ENCODE assay signal across 24 mouse cellular contexts in the genomic region with DNA sequence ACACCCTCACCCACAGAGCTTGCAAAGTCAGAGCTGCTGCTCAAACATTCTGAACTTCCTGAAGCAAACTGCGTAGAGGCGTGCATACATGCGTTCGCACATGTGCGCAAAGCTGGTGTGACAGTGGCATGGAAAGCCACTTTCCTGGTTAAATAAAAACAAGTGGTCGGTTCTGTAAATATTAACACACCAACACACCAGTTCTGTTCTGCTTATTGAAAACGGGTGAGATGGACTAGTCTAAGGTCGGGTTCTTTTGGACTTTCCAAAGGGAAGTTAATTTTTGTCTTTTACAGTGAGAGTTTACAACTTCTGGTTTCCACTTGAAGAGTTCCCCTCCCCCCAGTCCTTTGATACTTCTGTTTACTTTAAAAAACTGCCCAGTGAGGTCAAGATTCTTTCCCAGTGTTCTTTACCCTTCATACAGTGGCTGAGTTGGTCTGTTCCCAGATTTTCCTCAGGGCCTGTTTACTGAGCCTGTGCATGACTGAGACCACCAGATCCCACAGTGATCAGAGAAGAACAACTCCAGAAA. TPM values are rescaled to one million over a fixed set of nuclear protein-coding genes. Genes with fewer than 3 reads are reported as not detected.
DNase-seq lines count a peak whose midpoint lies in the region; ATAC-seq and TF ChIP-seq lines count a peak whose summit lies in the region.
"Had no signal": no experiment of that assay in that cellular context is flagged by ENCODE, and none has a peak within 500 bp of the region (broad histone marks: within the 10 kb centered on the region; RNA-seq: fewer than 3 reads in every experiment).

No protein-coding gene starts in this region.

- H3K4me2 ChIP-seq in intestine, embryonic 15.5 days (replicated peaks), result no peak overlapping the region
- no peak overlapping the region for H3K4me2 ChIP-seq in intestine, postnatal 0 days (replicated peaks; ENCODE audit: low read depth)
- H3K4me2 ChIP-seq in kidney, embryonic 15.5 days, result no peak overlapping the region
- H3K4me2 ChIP-seq: heart, embryonic 13.5 days; hindbrain, embryonic 12.5 days; limb, embryonic 15.5 days had no signal

- no peak overlapping the region for H3K4me3 ChIP-seq in intestine, embryonic 15.5 days (replicated peaks)
- H3K4me3 ChIP-seq in intestine, postnatal 0 days (ENCODE audit: low read depth, low read length), result no peak overlapping the region
- H3K4me3 ChIP-seq in kidney, embryonic 15.5 days (replicated peaks), result no peak overlapping the region
- H3K4me3 ChIP-seq: forebrain, embryonic 10.5 days; heart, adult 2 months; heart, embryonic 13.5 days; hindbrain, embryonic 12.5 days; left cerebral cortex, adult 2 months; limb, embryonic 15.5 days; midbrain, embryonic 10.5 days had no signal

- H3K27ac ChIP-seq in intestine, embryonic 15.5 days, result no peak overlapping the region
- no peak overlapping the region for H3K27ac ChIP-seq in intestine, postnatal 0 days (ENCODE audit: low read depth, low read length)
- peak overlapping the region; percentile 78 for H3K27ac ChIP-seq in kidney, embryonic 15.5 days
- H3K27ac ChIP-seq: forebrain, embryonic 10.5 days; heart, adult 2 months; heart, embryonic 13.5 days; hindbrain, embryonic 12.5 days; left cerebral cortex, adult 2 months; limb, embryonic 15.5 days; liver, embryonic 14.5 days; macrophage; midbrain, embryonic 10.5 days had no signal

- no peaks in the 10 kb centered on the region for H3K9me3 ChIP-seq in intestine, embryonic 15.5 days
- H3K9me3 ChIP-seq in intestine, postnatal 0 days (ENCODE audit: control insufficient read depth), result no peaks in the 10 kb centered on the region
- no peaks in the 10 kb centered on the region for H3K9me3 ChIP-seq in kidney, embryonic 15.5 days (replicated peaks)
- H3K9me3 ChIP-seq: forebrain, embryonic 10.5 days; heart, embryonic 13.5 days; hindbrain, embryonic 12.5 days; limb, embryonic 15.5 days; midbrain, embryonic 10.5 days had no signal

- no peak for TF ChIP-seq CTCF in intestine, postnatal 0 days (IDR thresholded peaks at IDR 0.05; ENCODE audit: low read depth)

- H3K36me3 ChIP-seq in intestine, embryonic 15.5 days, result no peaks in the 10 kb centered on the region
- no peaks in the 10 kb centered on the region for H3K36me3 ChIP-seq in intestine, postnatal 0 days (ENCODE audit: control insufficient read depth, insufficient read depth)
- H3K36me3 ChIP-seq in kidney, embryonic 15.5 days, result no peaks in the 10 kb centered on the region
- H3K36me3 ChIP-seq: forebrain, embryonic 10.5 days; heart, embryonic 13.5 days; hindbrain, embryonic 12.5 days; limb, embryonic 15.5 days; midbrain, embryonic 10.5 days had no signal

- intact Hi-C loops in heart, postnatal 36 days (cut with DNase I), result no loop called here

- DNase-seq in kidney, adult 11 months, result peak; percentile 72
- peak; percentile 53 to 91 for DNase-seq in kidney, postnatal 36 days
- no peak for DNase-seq in testis, postnatal 10 days (ENCODE audit: low spot score)
- DNase-seq in heart, postnatal 36 days, result no peak
- no peak for DNase-seq in cerebellum, postnatal 10 days
- DNase-seq: adrenal gland, adult 2 months; cerebellum, adult 18-20 months; cerebellum, postnatal 25 days; gastrocnemius, postnatal 14 days; heart, adult 2 months; heart, postnatal 14 days; thymus, postnatal 4 days had no signal

- no peaks in the 10 kb centered on the region for H3K4me1 ChIP-seq in intestine, embryonic 15.5 days (replicated peaks)
- H3K4me1 ChIP-seq in intestine, postnatal 0 days (replicated peaks; ENCODE audit: control insufficient read depth, insufficient read depth, low read length), result no peaks in the 10 kb centered on the region
- H3K4me1 ChIP-seq in kidney, embryonic 15.5 days, result peaks cover 17% of the 10 kb centered on the region
- H3K4me1 ChIP-seq: forebrain, embryonic 10.5 days; heart, embryonic 13.5 days; hindbrain, embryonic 12.5 days; limb, embryonic 15.5 days; midbrain, embryonic 10.5 days had no signal

- no peaks in the 10 kb centered on the region for H3K27me3 ChIP-seq in intestine, embryonic 15.5 days (replicated peaks)
- no peaks in the 10 kb centered on the region for H3K27me3 ChIP-seq in intestine, postnatal 0 days (replicated peaks; ENCODE audit: control insufficient read depth, insufficient read depth, low read length)
- H3K27me3 ChIP-seq in kidney, embryonic 15.5 days, result no peaks in the 10 kb centered on the region
- H3K27me3 ChIP-seq: heart, embryonic 13.5 days; hindbrain, embryonic 12.5 days; limb, embryonic 15.5 days had no signal

- H3K9ac ChIP-seq in intestine, embryonic 15.5 days, result no peak overlapping the region
- H3K9ac ChIP-seq in intestine, postnatal 0 days (ENCODE audit: low read depth, low read length), result no peak overlapping the region
- no peak overlapping the region for H3K9ac ChIP-seq in kidney, embryonic 15.5 days
- H3K9ac ChIP-seq: heart, embryonic 13.5 days; hindbrain, embryonic 12.5 days; limb, embryonic 15.5 days; liver, embryonic 14.5 days had no signal

- ATAC-seq in intestine, embryonic 15.5 days, result 0 out of 2 replicates have a peak, but pooled peaks have one; percentile 31
- no peak for ATAC-seq in intestine, postnatal 0 days
- peak; percentile 80 for ATAC-seq in kidney, embryonic 15.5 days (replicated peaks; ENCODE audit: low FRiP score)
- ATAC-seq: forebrain, embryonic 16.5 days had no signal

- WGBS in intestine, embryonic 15.5 days, result 69% methylated on average over 8 of the region's 8 CpGs
- 67% methylated on average over 8 of the region's 8 CpGs for WGBS in intestine, postnatal 0 days
- WGBS in kidney, embryonic 15.5 days, result 68% methylated on average over 8 of the region's 8 CpGs

RNA-seq across cellular contexts. Expression of gene Esrrg, which starts 22.0 kb away (rescaled TPM):
- 4.8 and 5.3 TPM in 2 replicates for polyA plus RNA-seq in intestine, embryonic 15.5 days (2015; fragmentation: Nextera tagmentation; extraction: Ambion mirVana)
- polyA plus RNA-seq in intestine, postnatal 0 days (2015; fragmentation: Nextera tagmentation; extraction: Ambion mirVana), result 0.89 and 1.2 TPM in 2 replicates
- polyA plus RNA-seq in kidney, embryonic 15.5 days (2015; fragmentation: Nextera tagmentation; extraction: Ambion mirVana), result 27.1 and 29.2 TPM in 2 replicates
- total RNA-seq in heart, postnatal 36 days (2021), result 10 to 100 TPM; 42.5 to 45.7 TPM
- polyA plus RNA-seq: macrophage had no signal

Comparison
In these comparisons a context has a peak if more than half of its experiments do, and no peak if none do; other contexts are left out.
1. DNase-seq: peak in kidney, adult 11 months (single experiment) and kidney, postnatal 36 days (2 of 2); none in testis, postnatal 10 days (single experiment), heart, postnatal 36 days (0 of 2) and cerebellum, postnatal 10 days (0 of 2).